Mouse (Mus musculus) lung, postnatal 0 days (tissue): ENCODE measurements around the gene Brsk2. TPM values are rescaled to one million over a fixed set of nuclear protein-coding genes. Genes with fewer than 3 reads are reported as not detected.
A peak's percentile ranks its signal among the peaks of the same experiment; 100 is the strongest.
"Not testable (repeated sequence)": the region's sequence is repeated elsewhere in the genome, so short reads cannot be mapped to it uniquely, and the experiment has no call there.

Experiments used
- ATAC-seq: fragments of 200-750 bp; cut with Nextera tagmentation; 2 replicates; pipeline ENCODE4 v1.8.0; 2017; ENCODE audit warnings: moderate library complexity
- DNase-seq: peaks from one replicate; pipeline ENCODE4 v3.0.0-alpha.2; 2016; ENCODE audit warnings: low spot score
- H3K27ac ChIP-seq: fragments of 300-500 bp; sonication (generic); 2 replicates; pipeline ENCODE4 v1.5.1; 2014; ENCODE audit warnings: antibody characterized with exemption, mild to moderate bottlenecking, low read length, mixed read lengths
- H3K27me3 ChIP-seq: fragments of 300-500 bp; sonication (generic); replicated peaks from 2 replicates; pipeline ENCODE4 v1.6.1; 2014; ENCODE audit warnings: low read length, mixed read lengths; ENCODE audit not compliant: insufficient read depth
- H3K36me3 ChIP-seq: fragments of 300-500 bp; sonication (generic); 2 replicates; pipeline ENCODE4 v1.6.1; 2014; ENCODE audit warnings: low read length, mixed read lengths; ENCODE audit not compliant: insufficient read depth
- H3K4me1 ChIP-seq: fragments of 300-500 bp; sonication (generic); 2 replicates; pipeline ENCODE4 v1.6.1; 2014; ENCODE audit warnings: antibody characterized with exemption, low read depth, low read length, mixed read lengths; ENCODE audit not compliant: insufficient read depth
- H3K4me2 ChIP-seq: fragments of 300-500 bp; sonication (generic); replicated peaks from 2 replicates; pipeline ENCODE4 v1.6.1; 2014; ENCODE audit warnings: low read depth, mild to moderate bottlenecking, low read length, moderate library complexity, mixed read lengths
- H3K4me3 ChIP-seq: fragments of 300-500 bp; sonication (generic); 2 replicates; pipeline ENCODE4 v1.5.1; 2014; ENCODE audit warnings: low read depth, low read length
- H3K9ac ChIP-seq: fragments of 300-500 bp; sonication (generic); replicated peaks from 2 replicates; pipeline ENCODE4 v1.6.1; 2014; ENCODE audit warnings: low read depth, mild to moderate bottlenecking
- H3K9me3 ChIP-seq: fragments of 300-500 bp; sonication (generic); 2 replicates; pipeline ENCODE4 v1.6.1; 2016; ENCODE audit warnings: low read length, mixed read lengths
- CTCF ChIP-seq: IDR thresholded peaks from 2 replicates; pipeline ENCODE4 v1.5.1; 2016; ENCODE audit warnings: antibody characterized with exemption, mild to moderate bottlenecking
- EP300 ChIP-seq: IDR thresholded peaks from 2 replicates; pipeline ENCODE4 v1.6.1; 2016; ENCODE audit warnings: antibody characterized with exemption, mild to moderate bottlenecking, control low read depth
- WGBS: fragments of 180-500 bp; shearing (Covaris S2); extraction: QIAGEN DNeasy Blood & Tissue Kit; methylation state at CpG from one replicate; pipeline ENCODE4 v1.1.7; 2014; 5-methylcytosine and 5-hydroxymethylcytosine counted together
- polyA plus RNA-seq: library from polyadenylated mRNA; unstranded; fragments of >200 nt; fragmentation: Nextera tagmentation; extraction: Ambion mirVana; gene quantifications from 2 replicates; pipeline ENCODE4 v1.2.1, GENCODE M21; 2015

Gene Brsk2
- polyA plus RNA-seq, 1 experiment from 2014 or later, result 0.39 TPM

DNA sequence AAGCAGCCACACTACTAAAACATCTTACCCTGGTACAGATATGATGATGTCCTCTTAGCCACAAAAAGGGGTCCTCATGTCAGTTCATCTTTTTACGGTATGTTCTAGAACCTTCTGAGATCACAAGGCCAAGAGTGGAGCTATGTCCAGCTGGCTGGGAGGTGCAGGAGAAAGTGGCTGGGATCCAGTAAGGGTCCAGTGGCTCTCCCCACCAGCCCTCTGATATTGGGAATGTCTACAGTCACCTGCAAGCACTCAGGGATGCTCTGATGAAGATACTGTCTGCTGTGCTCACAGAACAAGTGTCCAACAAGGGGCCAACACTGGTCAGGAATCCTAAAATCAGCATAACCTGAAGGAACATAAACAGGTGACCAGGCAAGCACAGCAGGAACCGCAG, 31.1 kb upstream of the Brsk2 start, which contains the start of gene Tollip:
Tollip (minus strand) TSS at position 101 of the 400 bp plus-strand sequence.
- DNase-seq (no peak), ATAC-seq (no peak)
- Histone ChIP-seq H3K4me3 (no peak within 1 kb of the TSS), H3K4me1 (no peaks in the 10 kb centered on the region), H3K9ac (no peak within 1 kb of the TSS), H3K9me3 (no peaks in the 10 kb centered on the region), H3K27me3 (no peaks in the 10 kb centered on the region), H3K4me2 (no peak within 1 kb of the TSS), H3K36me3 (no peaks in the 10 kb centered on the region), H3K27ac (no peak within 1 kb of the TSS)
- 78% methylated on average over 2 of the region's 2 CpGs for WGBS
- TF ChIP-seq EP300, result no peak
- no peak for TF ChIP-seq CTCF

DNA sequence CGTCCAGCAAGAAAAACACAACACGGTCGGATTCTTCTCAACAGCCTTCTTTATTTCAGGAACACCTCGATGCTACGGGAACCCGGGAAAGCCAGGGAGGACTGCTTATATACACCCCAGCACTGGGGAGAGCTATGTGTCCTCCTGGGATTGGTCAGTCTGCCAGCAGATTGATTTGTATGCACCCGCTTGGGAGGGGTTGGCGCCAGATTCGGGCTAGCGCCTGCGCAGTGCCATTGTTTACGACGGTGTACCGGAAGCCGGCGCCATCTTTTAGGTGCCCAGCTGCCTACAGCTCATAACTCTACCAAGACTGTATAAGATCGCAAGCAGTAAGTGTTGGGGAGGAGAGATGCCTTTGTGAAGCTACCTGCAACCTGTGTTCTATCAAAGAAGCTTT, 25.4 kb upstream of the Brsk2 start:
- ATAC-seq, H3K4me2 ChIP-seq, H3K9ac ChIP-seq, H3K36me3 ChIP-seq, H3K27me3 ChIP-seq, DNase-seq, H3K4me1 ChIP-seq, H3K27ac ChIP-seq, H3K9me3 ChIP-seq, H3K4me3 ChIP-seq: not testable (repeated sequence)
- WGBS, result 93% methylated on average over 17 of the region's 17 CpGs

DNA sequence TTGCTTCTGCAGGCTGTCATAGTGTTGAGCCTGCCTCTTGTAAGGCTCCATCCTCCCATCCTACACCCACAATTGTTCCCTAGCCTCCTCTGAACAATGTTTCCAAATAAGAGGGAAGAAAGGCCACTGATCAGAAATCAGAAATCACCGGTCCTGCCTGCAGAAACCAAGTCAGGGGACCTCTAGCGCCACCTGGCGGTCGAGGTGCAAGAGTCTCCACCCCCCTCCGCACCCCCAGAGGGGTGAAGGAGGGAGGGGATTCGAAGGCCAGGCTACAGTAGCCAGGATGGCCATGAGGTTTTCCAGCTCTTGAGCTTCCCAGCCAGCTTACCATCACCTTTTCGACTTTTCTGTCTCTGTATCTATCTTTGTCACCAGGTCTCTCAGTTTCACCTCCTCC, 24.6 kb upstream of the Brsk2 start:
- no peak for ATAC-seq
- Histone ChIP-seq H3K27ac (no peak overlapping the region), H3K9ac (no peak overlapping the region), H3K36me3 (no peaks in the 10 kb centered on the region), H3K4me3 (no peak overlapping the region), H3K4me2 (no peak overlapping the region), H3K9me3 (no peaks in the 10 kb centered on the region), H3K27me3 (no peaks in the 10 kb centered on the region), H3K4me1 (no peaks in the 10 kb centered on the region)
- DNase-seq, result peak; percentile 53
- 15% methylated on average over 7 of the region's 7 CpGs for WGBS
- TF ChIP-seq EP300, result no peak
- TF ChIP-seq CTCF, result peak; percentile 90

DNA sequence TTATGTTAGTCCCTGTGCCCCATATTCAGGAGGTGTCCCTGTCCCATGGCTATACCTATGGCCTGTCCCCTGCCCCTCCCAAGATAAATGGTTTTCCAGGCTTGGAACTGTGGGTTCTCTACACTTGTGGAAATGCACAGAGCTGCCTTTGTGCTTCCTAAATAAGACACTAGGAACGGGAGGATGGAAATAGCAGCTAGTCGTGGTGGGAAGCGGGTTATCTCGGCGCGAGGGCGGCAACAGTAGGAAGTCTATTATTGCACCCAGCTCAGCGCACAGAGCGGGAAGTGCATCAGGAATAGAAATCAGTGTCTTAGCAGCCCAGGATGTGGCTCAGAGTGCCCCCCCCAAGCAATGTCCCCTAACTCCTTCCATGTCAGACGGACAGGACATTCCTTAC, 20.9 kb upstream of the Brsk2 start:
- H3K4me2 ChIP-seq, result no peak overlapping the region
- H3K27me3 ChIP-seq, result no peaks in the 10 kb centered on the region
- WGBS, result 68% methylated on average over 10 of the region's 10 CpGs
- no peaks in the 10 kb centered on the region for H3K36me3 ChIP-seq
- ATAC-seq (no peak), DNase-seq (no peak)
- H3K9ac ChIP-seq, result no peak overlapping the region
- no peak for TF ChIP-seq EP300
- TF ChIP-seq CTCF, result no peak
- H3K9me3 ChIP-seq, result no peaks in the 10 kb centered on the region
- H3K4me3 ChIP-seq, result no peak overlapping the region
- no peak overlapping the region for H3K27ac ChIP-seq
- H3K4me1 ChIP-seq, result no peaks in the 10 kb centered on the region

DNA sequence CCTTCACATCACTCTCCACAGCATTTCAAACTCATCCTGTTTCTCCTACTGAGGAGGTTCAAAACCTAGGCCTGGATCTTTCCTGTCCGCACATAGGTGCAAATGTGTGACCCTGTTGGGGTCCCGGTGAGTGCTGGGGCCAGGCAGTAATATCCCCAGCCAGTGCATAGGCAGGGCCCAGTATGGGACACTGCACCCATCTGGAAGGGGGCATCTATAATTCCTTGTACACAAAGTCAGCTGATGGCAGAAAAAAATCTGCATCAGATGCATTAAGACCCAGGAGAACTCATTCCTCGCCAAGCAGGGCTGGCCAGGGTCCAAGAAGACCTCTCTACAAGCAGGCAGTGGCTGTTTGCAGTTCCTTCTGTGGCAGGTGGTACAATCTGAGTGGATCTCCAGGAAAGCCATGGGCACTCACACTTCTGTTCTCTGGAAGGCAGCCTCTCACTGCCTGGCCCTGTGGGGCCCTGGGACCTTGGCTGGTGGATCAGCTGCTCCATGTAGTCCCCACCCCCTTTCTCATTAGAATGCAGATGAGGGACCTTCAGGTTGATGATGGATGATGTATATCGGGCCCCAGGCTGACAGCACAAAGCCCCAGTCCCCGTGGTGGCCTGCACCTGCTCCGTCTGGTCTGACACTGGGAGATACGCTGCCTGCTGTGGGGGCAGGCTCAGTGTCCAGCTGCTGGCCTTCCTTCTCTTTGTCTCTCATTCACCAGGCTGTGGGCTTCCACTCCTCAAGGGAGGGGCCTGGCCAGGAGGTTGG, 15.2 kb upstream of the Brsk2 start:
- Histone ChIP-seq H3K9me3 (no peaks in the 10 kb centered on the region), H3K36me3 (no peaks in the 10 kb centered on the region), H3K9ac (no peak overlapping the region), H3K27me3 (no peaks in the 10 kb centered on the region), H3K4me1 (no peaks in the 10 kb centered on the region), H3K4me2 (no peak overlapping the region), H3K27ac (no peak overlapping the region), H3K4me3 (no peak overlapping the region)
- 55% methylated on average over 7 of the region's 7 CpGs for WGBS
- DNase-seq, result no peak
- TF ChIP-seq CTCF (no peak), EP300 (no peak)
- ATAC-seq, result no peak

DNA sequence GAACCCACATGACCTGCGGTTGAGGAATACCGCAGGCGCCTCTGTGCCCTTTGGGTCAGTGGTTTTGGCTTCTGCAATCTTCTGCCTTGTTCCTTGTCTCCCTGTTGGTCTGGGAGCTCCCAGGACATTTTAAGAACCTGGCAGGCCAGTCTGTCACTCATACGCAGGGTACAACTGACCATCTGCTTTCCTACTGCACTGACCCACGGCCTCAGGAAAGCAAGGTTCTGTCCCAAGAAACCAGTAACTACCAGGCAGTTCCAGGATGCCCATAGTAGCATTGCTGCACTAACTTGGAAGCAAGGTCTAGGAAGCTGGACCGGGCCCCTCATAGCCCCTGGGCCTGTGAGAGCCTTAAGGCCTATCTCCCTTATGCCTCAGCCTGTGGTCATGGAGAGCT, 14.6 kb upstream of the Brsk2 start:
- H3K4me2 ChIP-seq, result no peak overlapping the region
- no peaks in the 10 kb centered on the region for H3K4me1 ChIP-seq
- 87% methylated on average over 6 of the region's 6 CpGs for WGBS
- H3K27me3 ChIP-seq, result no peaks in the 10 kb centered on the region
- H3K4me3 ChIP-seq, result no peak overlapping the region
- no peaks in the 10 kb centered on the region for H3K9me3 ChIP-seq
- H3K9ac ChIP-seq, result no peak overlapping the region
- H3K36me3 ChIP-seq, result no peaks in the 10 kb centered on the region
- DNase-seq, result no peak
- H3K27ac ChIP-seq, result no peak overlapping the region
- no peak for ATAC-seq
- TF ChIP-seq CTCF (no peak), EP300 (no peak)

DNA sequence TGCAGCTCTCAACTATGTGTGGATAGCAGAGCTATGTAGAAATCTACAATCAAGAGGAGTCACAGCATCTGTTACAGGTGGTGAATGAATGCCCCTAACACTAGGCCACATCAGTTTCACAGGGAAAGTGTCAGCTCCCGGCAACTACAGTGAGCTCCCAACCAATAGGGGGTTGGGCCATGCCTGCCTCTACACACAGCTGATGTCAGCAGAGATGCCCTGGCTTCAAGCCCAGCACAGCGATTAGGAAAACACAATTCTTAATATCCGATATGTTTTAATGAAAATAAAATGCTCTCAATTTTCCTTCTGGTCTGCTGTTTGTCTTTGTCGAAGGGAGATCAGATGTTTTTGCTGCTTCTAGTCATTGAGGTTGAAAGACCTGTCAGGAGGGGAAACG, 6.1 kb upstream of the Brsk2 start:
- DNase-seq (no peak), ATAC-seq (no peak)
- Histone ChIP-seq H3K27ac (no peak overlapping the region), H3K4me2 (no peak overlapping the region), H3K9me3 (no peaks in the 10 kb centered on the region), H3K4me1 (no peaks in the 10 kb centered on the region), H3K4me3 (no peak overlapping the region), H3K9ac (no peak overlapping the region), H3K36me3 (no peaks in the 10 kb centered on the region), H3K27me3 (peaks cover 11% of the 10 kb centered on the region)
- TF ChIP-seq CTCF, result no peak
- TF ChIP-seq EP300, result no peak
- 60% methylated on average over 5 of the region's 5 CpGs for WGBS
